Mouse (Mus musculus) mesoderm, embryonic 11.5 days (tissue): ENCODE data around the gene Tmem232.
"Not testable (repeated sequence)": the region's sequence is repeated elsewhere in the genome, so short reads cannot be mapped to it uniquely, and the experiment has no call there.

Source experiments
- DNase-seq: peaks from one replicate; pipeline ENCODE4 v3.0.0-alpha.2; 2012; ENCODE audit warnings: low read depth, low spot score

The Tmem232 gene

GRCm38 (mm10) chr17:65540441-65541272, at the start of gene Tmem232:
Tmem232 (minus strand) TSS chr17:65540782.
- peak; percentile 28 for DNase-seq

GRCm38 (mm10) chr17:65586892-65587291, 46.3 kb upstream of the Tmem232 start:
- no peak for DNase-seq

GRCm38 (mm10) chr17:65581440-65581839, 40.9 kb upstream of the Tmem232 start:
- no peak for DNase-seq

- no peak for DNase-seq
Measured at GRCm38 (mm10) chr17:65579766-65580165, 39.2 kb upstream of the Tmem232 start.

GRCm38 (mm10) chr17:65575339-65575738, 34.8 kb upstream of the Tmem232 start:
- peak; percentile 49 for DNase-seq

GRCm38 (mm10) chr17:65574850-65575249, 34.3 kb upstream of the Tmem232 start:
- DNase-seq, result no peak

GRCm38 (mm10) chr17:65571866-65572265, 31.3 kb upstream of the Tmem232 start:
- DNase-seq, result no peak

GRCm38 (mm10) chr17:65571466-65571865, 30.9 kb upstream of the Tmem232 start:
- no peak for DNase-seq

- no peak for DNase-seq
Measured at GRCm38 (mm10) chr17:65564189-65564588, 23.6 kb upstream of the Tmem232 start.

- no peak for DNase-seq
Measured at GRCm38 (mm10) chr17:65563345-65563744, 22.8 kb upstream of the Tmem232 start.

- DNase-seq, result peak; percentile 83
Measured at GRCm38 (mm10) chr17:65562761-65563160, 22.2 kb upstream of the Tmem232 start.

GRCm38 (mm10) chr17:65561361-65562015, 20.9 kb upstream of the Tmem232 start:
- DNase-seq, result no peak

GRCm38 (mm10) chr17:65559273-65559672, 18.7 kb upstream of the Tmem232 start:
- DNase-seq, result no peak

GRCm38 (mm10) chr17:65558788-65559187, 18.2 kb upstream of the Tmem232 start:
- no peak for DNase-seq

- DNase-seq, result peak; percentile 67
Measured at GRCm38 (mm10) chr17:65558217-65558616, 17.6 kb upstream of the Tmem232 start.

- no peak for DNase-seq
Measured at GRCm38 (mm10) chr17:65557212-65557611, 16.6 kb upstream of the Tmem232 start.

- no peak for DNase-seq
Measured at GRCm38 (mm10) chr17:65556798-65557197, 16.2 kb upstream of the Tmem232 start.

GRCm38 (mm10) chr17:65552426-65552997, 11.9 kb upstream of the Tmem232 start:
- DNase-seq, result no peak

GRCm38 (mm10) chr17:65550357-65550756, 9.8 kb upstream of the Tmem232 start:
- no peak for DNase-seq

GRCm38 (mm10) chr17:65548698-65549365, 8.2 kb upstream of the Tmem232 start:
- no peak for DNase-seq

GRCm38 (mm10) chr17:65546221-65546620, 5.6 kb upstream of the Tmem232 start:
- not testable (repeated sequence) for DNase-seq

GRCm38 (mm10) chr17:65536156-65536555, 4.4 kb downstream of the Tmem232 start:
- peak; percentile 55 for DNase-seq
